ENCODE assay signal across 15 mouse cellular contexts in the genomic region with DNA sequence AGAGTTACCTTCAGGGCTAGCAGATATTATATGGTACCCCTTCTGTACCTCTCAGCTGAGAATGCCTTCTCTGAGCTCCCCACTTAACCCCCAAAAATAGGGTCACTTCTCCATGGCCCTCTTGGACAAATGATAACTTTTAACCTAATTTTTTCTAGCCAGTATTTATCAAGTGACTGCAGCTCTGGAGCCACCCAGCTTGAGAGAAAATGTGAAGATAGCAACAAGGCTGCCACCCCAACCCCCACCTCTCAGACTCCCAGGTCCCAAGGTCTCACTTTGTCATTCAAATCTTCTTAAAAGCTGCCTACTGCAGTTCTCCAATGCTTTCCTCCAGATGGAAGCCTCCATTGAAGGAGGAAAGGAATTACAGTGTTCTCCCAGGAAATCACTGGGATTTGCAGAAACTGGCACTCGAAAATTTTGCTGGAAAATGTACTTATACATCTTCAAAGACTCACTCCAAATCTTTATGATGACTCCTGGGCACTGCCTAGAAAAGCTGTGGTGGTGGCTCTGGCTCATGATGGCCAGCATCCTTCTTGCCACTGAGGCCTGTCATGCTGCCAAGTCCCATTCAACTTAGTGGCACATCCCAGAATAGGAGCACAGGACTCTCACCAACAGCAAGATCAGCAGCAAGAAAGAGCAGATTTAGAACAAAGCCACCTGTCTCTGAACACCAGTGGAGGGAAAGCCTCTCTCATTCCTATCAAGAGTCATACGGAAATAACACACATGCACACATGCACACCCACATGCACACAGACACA.
A peak's percentile ranks its signal among the peaks of the same experiment; 100 is the strongest.
DNase-seq lines count a peak whose midpoint lies in the region.
"Had no signal": no experiment of that assay in that cellular context is flagged by ENCODE, and none has a peak within 500 bp of the region (broad histone marks: within the 10 kb centered on the region; RNA-seq: fewer than 3 reads in every experiment).

No protein-coding gene starts in this region.

- intact Hi-C loops in left cerebral cortex, postnatal 4 days (cut with DNase I), result no loop called here

- DNase-seq in cerebellum, postnatal 25 days, result peak; percentile 23 to 65
- DNase-seq in cerebellum, adult 11-12 months, result no peak
- DNase-seq in left cerebral cortex, postnatal 4 days, result peak; percentile 34
- no peak for DNase-seq in left cerebral cortex, adult 9 months (ENCODE audit: low spot score in 2 of 2)
- DNase-seq in right cerebral cortex, postnatal 14 days, result peak; percentile 38
- DNase-seq in right cerebral cortex, adult 2 months (ENCODE audit: low spot score in 2 of 2), result no peak
- peak; percentile 32 for DNase-seq in right cerebral cortex, postnatal 4 days
- DNase-seq in layer of hippocampus, adult 8-10 months (ENCODE audit: low spot score in 2 of 2), result no peak
- DNase-seq: adrenal gland, postnatal 10 days; cerebellum, adult 8-10 months; embryo, embryonic 11 days; gastrocnemius, postnatal 36 days; heart, adult 18-20 months; heart, postnatal 14 days; kidney, adult 2 months had no signal

Comparison
In these comparisons a context has a peak if more than half of its experiments do, and no peak if none do; other contexts are left out.
1. DNase-seq: peak in cerebellum, postnatal 25 days (2 of 2), left cerebral cortex, postnatal 4 days (single experiment), right cerebral cortex, postnatal 14 days (single experiment) and right cerebral cortex, postnatal 4 days (single experiment); none in cerebellum, adult 11-12 months (single experiment), left cerebral cortex, adult 9 months (0 of 2), right cerebral cortex, adult 2 months (0 of 2) and layer of hippocampus, adult 8-10 months (0 of 2).